Mouse (Mus musculus): ENCODE measurements at regions not wholly inside any gene's neighbourhood (a gene's known extent, or its start where the extent isn't known, plus 50 kb on each side); places are given as distances from the start of the nearest gene placed in this dataset.

GRCm38 (mm10) chr2:51465576-51465975 lies 161.7 kb upstream of the Tas2r134 start:
- TF ChIP-seq CTCF (IDR thresholded peaks at IDR 0.05; ENCODE audit: control insufficient read depth, insufficient read depth, insufficient replicate concordance, low read depth, low read length) (no peak), POLR2A (IDR thresholded peaks at IDR 0.05; ENCODE audit: control insufficient read depth, low read depth, low read length) (no peak)
